Mouse (Mus musculus): ENCODE measurements at regions not wholly inside any gene's neighbourhood (a gene's known extent, or its start where the extent isn't known, plus 50 kb on each side); places are given as distances from the start of the nearest gene placed in this dataset.

DNA sequence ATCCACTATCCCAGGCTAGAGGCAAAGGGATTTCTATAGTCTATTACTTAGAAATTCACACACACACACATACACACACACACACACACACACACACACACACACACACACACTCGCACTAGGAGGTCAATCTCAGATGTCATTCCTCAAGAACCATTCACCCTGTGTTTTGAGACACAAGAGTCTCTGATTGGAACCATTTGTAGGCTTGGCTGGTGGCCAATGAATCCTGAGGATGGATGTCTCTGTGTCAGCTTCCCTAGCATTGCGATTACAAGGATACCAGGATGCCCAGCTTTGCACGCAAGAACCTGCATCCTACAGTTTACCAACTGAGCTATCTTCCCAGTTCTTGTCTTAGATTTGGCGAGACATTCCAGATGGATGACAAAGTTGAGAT is 186.5 kb downstream of the Lmo4 start:
- TF ChIP-seq CTCF (IDR thresholded peaks at IDR 0.05; ENCODE audit: low read depth, low read length), result no peak
- no peak for TF ChIP-seq POLR2A (IDR thresholded peaks at IDR 0.05; ENCODE audit: insufficient read depth, low read length)
- no peak for TF ChIP-seq EP300 (IDR thresholded peaks at IDR 0.05; ENCODE audit: insufficient read depth, low read depth, low read length)
